Mouse (Mus musculus): ENCODE results near the gene Plekhm2. TPM values are rescaled to one million over a fixed set of nuclear protein-coding genes. Genes with fewer than 3 reads are reported as not detected.

Gene Plekhm2
- polyA plus RNA-seq, 1 experiment: 24.8 TPM

- H3K9me3 ChIP-seq: no peaks in the 10 kb centered on the region
- H3K4me3 ChIP-seq (replicated peaks): no peak overlapping the region
- H3K4me1 ChIP-seq: peaks cover 35% of the 10 kb centered on the region
- no peak for TF ChIP-seq FLI1 (IDR thresholded peaks at IDR 0.05; ENCODE audit: low read length)
- TF ChIP-seq GATA1 (IDR thresholded peaks at IDR 0.05; ENCODE audit: borderline replicate concordance, low read length): no peak
- H3K27me3 ChIP-seq (replicated peaks): no peaks in the 10 kb centered on the region
- H3K36me3 ChIP-seq (replicated peaks; ENCODE audit: low read length): peaks cover 62% of the 10 kb centered on the region
Measured at GRCm38 (mm10) chr4:141653044-141653443, 11.7 kb downstream of the Plekhm2 start.

DNA sequence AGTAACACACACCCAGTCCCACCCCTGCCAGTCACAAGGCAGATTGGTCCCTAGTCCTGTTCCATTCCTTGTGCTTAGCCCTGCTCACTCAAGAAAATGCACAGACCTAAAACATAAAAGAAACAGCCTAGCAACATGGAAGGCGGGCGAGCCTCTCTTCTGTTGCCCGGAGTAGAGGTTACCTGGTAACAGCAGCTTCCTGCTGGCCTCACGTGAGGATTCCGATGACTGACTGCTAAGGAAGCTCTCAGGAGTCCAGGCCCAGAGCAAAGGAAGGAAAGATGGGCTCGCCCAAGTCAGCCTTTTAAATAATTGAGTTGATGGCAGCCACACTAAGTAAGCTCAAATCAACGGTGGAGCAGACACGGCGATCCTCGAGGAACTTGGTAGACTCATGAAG is 12.8 kb downstream of the Plekhm2 start:
- peaks cover 61% of the 10 kb centered on the region for H3K36me3 ChIP-seq (replicated peaks; ENCODE audit: low read length)
- no peaks in the 10 kb centered on the region for H3K27me3 ChIP-seq (replicated peaks)
- no peak overlapping the region for H3K4me3 ChIP-seq (replicated peaks)
- TF ChIP-seq FLI1 (IDR thresholded peaks at IDR 0.05; ENCODE audit: low read length): no peak
- no peak for TF ChIP-seq GATA1 (IDR thresholded peaks at IDR 0.05; ENCODE audit: borderline replicate concordance, low read length)
- peaks cover 34% of the 10 kb centered on the region for H3K4me1 ChIP-seq
- no peaks in the 10 kb centered on the region for H3K9me3 ChIP-seq

GRCm38 (mm10) chr4:141651286-141651685 is 13.4 kb downstream of the Plekhm2 start:
- Histone ChIP-seq H3K4me3 (replicated peaks) (no peak overlapping the region), H3K9me3 (no peaks in the 10 kb centered on the region), H3K4me1 (peaks cover 28% of the 10 kb centered on the region), H3K27me3 (replicated peaks) (no peaks in the 10 kb centered on the region), H3K36me3 (replicated peaks; ENCODE audit: low read length) (peaks cover 58% of the 10 kb centered on the region)
- TF ChIP-seq GATA1 (IDR thresholded peaks at IDR 0.05; ENCODE audit: borderline replicate concordance, low read length): no peak
- TF ChIP-seq FLI1 (IDR thresholded peaks at IDR 0.05; ENCODE audit: low read length): no peak

DNA sequence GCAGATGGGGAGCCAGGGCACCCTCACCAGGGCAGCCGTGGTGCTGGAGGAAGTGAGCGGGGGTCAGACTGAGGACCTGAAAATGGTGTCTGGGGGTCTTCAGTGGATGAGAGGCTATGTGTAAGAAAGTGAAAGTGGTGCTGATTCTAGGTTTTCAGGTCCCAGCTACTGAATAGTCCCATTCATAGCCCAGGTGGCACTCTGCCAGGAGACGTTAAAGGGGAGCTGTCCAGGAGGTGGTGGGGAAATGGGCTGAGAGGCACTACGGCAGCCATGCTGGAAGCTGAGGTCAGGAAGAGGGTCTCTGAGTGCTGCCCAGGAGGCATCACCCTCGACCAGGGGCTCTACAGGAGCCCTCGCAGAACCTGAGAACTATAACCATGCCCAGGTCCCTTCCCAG is 15.5 kb downstream of the Plekhm2 start:
- Histone ChIP-seq H3K27me3 (replicated peaks) (no peaks in the 10 kb centered on the region), H3K36me3 (replicated peaks; ENCODE audit: low read length) (peaks cover 55% of the 10 kb centered on the region), H3K4me3 (replicated peaks) (no peak overlapping the region), H3K9me3 (no peaks in the 10 kb centered on the region), H3K4me1 (peaks cover 25% of the 10 kb centered on the region)
- no peak for TF ChIP-seq GATA1 (IDR thresholded peaks at IDR 0.05; ENCODE audit: borderline replicate concordance, low read length)
- no peak for TF ChIP-seq FLI1 (IDR thresholded peaks at IDR 0.05; ENCODE audit: low read length)

DNA sequence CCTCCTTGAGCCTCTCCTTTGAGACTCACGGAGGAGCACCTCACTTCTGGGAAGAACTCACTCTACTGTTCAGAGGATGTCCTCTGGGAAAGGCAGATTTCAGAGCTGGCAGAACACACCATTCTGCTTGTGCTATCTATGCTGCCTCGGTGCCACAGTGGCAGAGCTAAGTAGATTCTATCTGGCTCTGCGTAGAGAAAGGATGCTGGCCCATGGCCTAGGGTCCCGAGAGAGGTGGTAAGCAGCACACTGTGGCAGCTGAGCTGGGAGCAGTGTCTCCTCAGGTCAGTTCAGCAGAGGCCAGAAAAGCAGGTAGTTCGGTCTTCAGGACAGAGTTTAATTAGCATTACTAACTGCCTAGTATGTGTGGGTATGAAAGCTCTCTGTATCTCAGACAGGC is 16.4 kb downstream of the Plekhm2 start:
- Histone ChIP-seq H3K36me3 (replicated peaks; ENCODE audit: low read length) (peaks cover 46% of the 10 kb centered on the region), H3K4me1 (peaks cover 17% of the 10 kb centered on the region), H3K27me3 (replicated peaks) (no peaks in the 10 kb centered on the region), H3K9me3 (no peaks in the 10 kb centered on the region), H3K4me3 (replicated peaks) (no peak overlapping the region)
- TF ChIP-seq FLI1 (IDR thresholded peaks at IDR 0.05; ENCODE audit: low read length) (no peak), GATA1 (IDR thresholded peaks at IDR 0.05; ENCODE audit: borderline replicate concordance, low read length) (no peak)

- TF ChIP-seq FLI1 (IDR thresholded peaks at IDR 0.05; ENCODE audit: low read length) (no peak), GATA1 (IDR thresholded peaks at IDR 0.05; ENCODE audit: borderline replicate concordance, low read length) (no peak)
- Histone ChIP-seq H3K9me3 (no peaks in the 10 kb centered on the region), H3K4me3 (replicated peaks) (no peak overlapping the region), H3K4me1 (peaks cover 16% of the 10 kb centered on the region), H3K36me3 (replicated peaks; ENCODE audit: low read length) (peaks cover 45% of the 10 kb centered on the region), H3K27me3 (replicated peaks) (no peaks in the 10 kb centered on the region)
Measured at GRCm38 (mm10) chr4:141647187-141647586, 17.5 kb downstream of the Plekhm2 start.

- Histone ChIP-seq H3K27me3 (replicated peaks) (no peaks in the 10 kb centered on the region), H3K4me3 (replicated peaks) (no peak overlapping the region), H3K4me1 (peaks cover 11% of the 10 kb centered on the region; the same call in 1 of the 2 replicates), H3K36me3 (replicated peaks; ENCODE audit: low read length) (peaks cover 46% of the 10 kb centered on the region), H3K9me3 (no peaks in the 10 kb centered on the region)
- no peak for TF ChIP-seq FLI1 (IDR thresholded peaks at IDR 0.05; ENCODE audit: low read length)
- TF ChIP-seq GATA1 (IDR thresholded peaks at IDR 0.05; ENCODE audit: borderline replicate concordance, low read length): no peak
Measured at GRCm38 (mm10) chr4:141645988-141646387, 18.7 kb downstream of the Plekhm2 start.

- Histone ChIP-seq H3K4me3 (replicated peaks) (no peak overlapping the region), H3K27me3 (replicated peaks) (no peaks in the 10 kb centered on the region), H3K4me1 (peaks cover 31% of the 10 kb centered on the region), H3K36me3 (replicated peaks; ENCODE audit: low read length) (peaks cover 55% of the 10 kb centered on the region), H3K9me3 (no peaks in the 10 kb centered on the region)
- no peak for TF ChIP-seq GATA1 (IDR thresholded peaks at IDR 0.05; ENCODE audit: borderline replicate concordance, low read length)
- TF ChIP-seq FLI1 (IDR thresholded peaks at IDR 0.05; ENCODE audit: low read length): no peak
Measured at GRCm38 (mm10) chr4:141643118-141643855, 21.4 kb downstream of the Plekhm2 start.

- H3K9me3 ChIP-seq: no peaks in the 10 kb centered on the region
- H3K4me1 ChIP-seq: peaks cover 31% of the 10 kb centered on the region
- H3K27me3 ChIP-seq (replicated peaks): no peaks in the 10 kb centered on the region
- TF ChIP-seq GATA1 (IDR thresholded peaks at IDR 0.05; ENCODE audit: borderline replicate concordance, low read length): no peak
- TF ChIP-seq FLI1 (IDR thresholded peaks at IDR 0.05; ENCODE audit: low read length): no peak
- peaks cover 58% of the 10 kb centered on the region for H3K36me3 ChIP-seq (replicated peaks; ENCODE audit: low read length)
- H3K4me3 ChIP-seq (replicated peaks): no peak overlapping the region
Measured at GRCm38 (mm10) chr4:141641961-141642811, 22.5 kb downstream of the Plekhm2 start.

DNA sequence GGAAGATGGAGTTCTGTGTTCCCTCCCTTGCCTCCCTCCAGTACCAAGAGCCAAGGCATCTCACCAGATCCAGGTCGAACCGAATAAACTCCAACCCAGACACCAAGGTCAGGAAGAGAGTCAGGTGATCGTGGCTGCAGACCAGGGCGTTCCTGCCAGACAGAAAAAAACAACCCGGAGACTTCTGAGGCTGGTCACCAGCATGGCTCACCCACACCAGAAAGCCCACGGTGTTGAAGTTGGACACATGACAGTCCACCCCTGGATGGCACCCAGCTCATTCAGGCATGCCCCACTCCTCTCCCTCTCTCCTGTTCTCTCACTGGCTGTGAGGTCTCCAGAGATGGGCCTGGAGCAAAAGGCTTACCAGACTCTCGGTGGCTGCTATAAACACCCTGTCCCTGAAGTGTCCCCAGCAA is 23.3 kb downstream of the Plekhm2 start:
- Histone ChIP-seq H3K27me3 (replicated peaks) (no peaks in the 10 kb centered on the region), H3K9me3 (no peaks in the 10 kb centered on the region), H3K4me1 (peaks cover 31% of the 10 kb centered on the region), H3K36me3 (replicated peaks; ENCODE audit: low read length) (peaks cover 62% of the 10 kb centered on the region), H3K4me3 (replicated peaks) (no peak overlapping the region)
- TF ChIP-seq GATA1 (IDR thresholded peaks at IDR 0.05; ENCODE audit: borderline replicate concordance, low read length): no peak
- no peak for TF ChIP-seq FLI1 (IDR thresholded peaks at IDR 0.05; ENCODE audit: low read length)

Data from megakaryocyte, embryonic 14.5 days (primary cell).